Mouse (Mus musculus): ENCODE data around the gene Bckdhb. TPM values are rescaled to one million over a fixed set of nuclear protein-coding genes. Genes with fewer than 3 reads are reported as not detected.

Gene Bckdhb
- 57.7 and 61.7 TPM in 2 replicates for polyA plus RNA-seq (2012; rRNA removed)

DNA sequence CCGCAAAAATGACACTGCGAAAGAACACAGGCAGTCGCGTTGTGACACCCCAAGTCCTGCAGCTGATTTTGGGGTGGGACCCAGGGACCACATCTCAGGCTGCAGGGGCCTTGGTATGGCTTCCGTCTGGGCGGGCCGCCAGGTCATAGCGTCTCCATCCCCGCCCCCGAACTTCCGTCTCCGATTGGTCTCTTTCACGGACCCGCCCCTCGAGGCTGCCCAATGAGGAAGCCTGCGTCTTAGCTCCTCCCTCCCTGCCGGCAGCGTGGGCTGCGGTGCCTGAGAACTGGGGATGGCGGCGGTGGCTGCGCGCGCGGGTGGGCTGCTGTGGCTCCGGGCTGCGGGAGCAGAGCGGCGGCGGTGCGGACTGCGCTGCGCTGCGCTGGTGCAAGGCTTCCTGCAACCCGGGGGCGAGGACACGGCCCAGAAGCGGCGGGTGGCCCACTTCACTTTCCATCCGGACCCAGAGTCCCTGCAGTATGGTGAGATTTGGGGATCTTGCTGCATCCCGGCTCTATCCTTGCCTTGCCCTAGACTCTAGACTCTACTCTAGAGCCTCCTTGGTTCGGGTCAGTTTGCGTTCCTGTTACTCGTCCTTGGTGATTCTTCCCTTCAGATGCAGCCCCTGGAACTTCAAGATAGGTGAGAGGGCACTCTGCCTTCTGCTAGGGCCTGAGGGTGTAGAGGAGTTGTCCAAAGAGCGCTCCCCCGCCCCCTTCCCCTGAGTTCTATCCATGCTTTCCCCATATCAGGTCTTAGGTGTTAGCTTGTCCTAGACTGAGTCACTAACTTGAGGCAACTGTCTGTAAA lies at the start of gene Bckdhb:
TSS of gene Bckdhb (plus strand) at position 268 of the 810 bp plus-strand sequence.
- Histone ChIP-seq H3K4me3 (ENCODE audit: insufficient read depth, low read depth, low read length) (peak within 1 kb of the TSS; percentile 78), H3K27ac (ENCODE audit: insufficient read depth, low read depth, low read length) (peak within 1 kb of the TSS; percentile 77), H3K27me3 (replicated peaks; ENCODE audit: control insufficient read depth, insufficient read depth, low read length) (no peaks in the 10 kb centered on the region), H3K4me1 (ENCODE audit: control insufficient read depth, insufficient read depth, low read length) (no peaks in the 10 kb centered on the region), H3K36me3 (ENCODE audit: control insufficient read depth, insufficient read depth, low read length) (no peaks in the 10 kb centered on the region)
- peak; percentile 98 for DNase-seq
- TF ChIP-seq POLR2A (IDR thresholded peaks at IDR 0.05; ENCODE audit: low read depth, low read length) (peak; percentile 45), CTCF (conservative IDR thresholded peaks at IDR 0.05; ENCODE audit: insufficient read depth, insufficient read length, low read depth, low read length) (no peak)
- 1% methylated on average over 46 of the region's 46 CpGs for WGBS

DNA sequence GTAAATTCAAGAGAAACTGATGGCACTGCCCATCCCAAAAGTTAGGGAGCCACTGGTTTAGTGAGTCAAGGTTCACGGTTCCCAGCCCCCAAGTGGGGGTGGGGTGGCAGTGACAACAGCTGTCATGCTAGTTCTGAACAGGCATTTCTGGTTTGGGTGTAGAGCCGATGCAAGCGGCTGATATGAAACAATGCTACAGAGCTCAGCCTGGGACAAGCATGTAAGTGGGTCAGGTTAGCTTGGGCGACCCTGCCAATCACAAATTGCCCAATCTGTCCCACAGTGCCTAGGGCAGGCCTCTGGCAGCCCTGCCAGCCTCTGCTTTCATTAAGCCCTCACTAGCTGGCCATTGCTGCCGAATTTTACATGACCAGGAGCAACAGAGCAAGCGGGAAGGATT lies 42.8 kb upstream of the Bckdhb start:
- 90% methylated on average over 6 of the region's 6 CpGs for WGBS
- no peak overlapping the region for H3K27ac ChIP-seq (ENCODE audit: insufficient read depth, low read depth, low read length)
- no peak for DNase-seq
- H3K4me3 ChIP-seq (ENCODE audit: insufficient read depth, low read depth, low read length) = no peak overlapping the region
- TF ChIP-seq POLR2A (IDR thresholded peaks at IDR 0.05; ENCODE audit: low read depth, low read length) (no peak), CTCF (conservative IDR thresholded peaks at IDR 0.05; ENCODE audit: insufficient read depth, insufficient read length, low read depth, low read length) (no peak)
- no peaks in the 10 kb centered on the region for H3K27me3 ChIP-seq (replicated peaks; ENCODE audit: control insufficient read depth, insufficient read depth, low read length)
- H3K36me3 ChIP-seq (ENCODE audit: control insufficient read depth, insufficient read depth, low read length) = no peaks in the 10 kb centered on the region
- no peaks in the 10 kb centered on the region for H3K4me1 ChIP-seq (ENCODE audit: control insufficient read depth, insufficient read depth, low read length)

DNA sequence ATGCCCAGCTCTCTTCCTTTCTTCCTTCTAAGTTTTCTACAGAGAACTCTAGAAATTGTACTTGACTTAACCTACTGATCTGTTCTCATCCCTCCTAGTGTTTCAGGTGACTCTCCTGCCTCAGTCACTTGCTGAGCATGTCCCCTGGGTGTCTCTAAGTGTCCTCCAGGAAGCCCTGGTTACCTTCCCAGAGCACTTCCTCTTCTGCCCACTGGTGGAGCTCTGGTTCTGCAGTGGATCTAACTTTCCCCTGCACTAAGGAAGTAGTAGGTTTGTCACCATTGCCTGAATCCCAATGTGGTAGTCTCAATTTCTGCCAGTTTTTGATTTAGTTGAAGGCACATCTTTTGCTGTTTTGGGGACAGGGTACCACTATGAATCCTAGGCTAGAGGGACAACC lies 38.8 kb upstream of the Bckdhb start:
- no peak for DNase-seq
- Histone ChIP-seq H3K4me1 (ENCODE audit: control insufficient read depth, insufficient read depth, low read length) (no peaks in the 10 kb centered on the region), H3K27ac (ENCODE audit: insufficient read depth, low read depth, low read length) (no peak overlapping the region), H3K27me3 (replicated peaks; ENCODE audit: control insufficient read depth, insufficient read depth, low read length) (no peaks in the 10 kb centered on the region), H3K36me3 (ENCODE audit: control insufficient read depth, insufficient read depth, low read length) (no peaks in the 10 kb centered on the region), H3K4me3 (ENCODE audit: insufficient read depth, low read depth, low read length) (no peak overlapping the region)
- 0 out of 2 replicates have a peak, but pooled peaks have one; percentile 4 for TF ChIP-seq CTCF (conservative IDR thresholded peaks at IDR 0.05; ENCODE audit: insufficient read depth, insufficient read length, low read depth, low read length)
- TF ChIP-seq POLR2A (IDR thresholded peaks at IDR 0.05; ENCODE audit: low read depth, low read length) = no peak

DNA sequence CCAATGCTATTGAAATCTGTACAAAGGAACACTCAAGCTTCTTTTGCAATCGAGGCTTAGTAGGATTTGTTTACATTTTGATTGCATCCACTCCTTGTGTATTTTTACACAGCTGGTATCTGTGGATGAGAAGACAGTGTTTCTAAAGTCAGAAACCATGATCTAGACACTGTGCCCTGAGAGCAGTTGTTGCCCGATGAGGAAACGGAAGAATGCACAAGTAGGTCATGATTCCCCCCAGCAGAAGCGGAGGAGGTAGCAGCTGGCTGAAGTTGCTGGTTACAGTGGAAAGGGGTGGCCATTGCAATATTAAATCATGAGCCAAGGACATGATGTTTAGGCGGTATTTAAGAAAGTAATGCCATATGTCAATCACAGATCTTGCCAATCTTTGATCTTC lies 36.7 kb upstream of the Bckdhb start:
- no peaks in the 10 kb centered on the region for H3K36me3 ChIP-seq (ENCODE audit: control insufficient read depth, insufficient read depth, low read length)
- H3K27ac ChIP-seq (ENCODE audit: insufficient read depth, low read depth, low read length) = no peak overlapping the region
- DNase-seq = no peak
- H3K4me1 ChIP-seq (ENCODE audit: control insufficient read depth, insufficient read depth, low read length) = no peaks in the 10 kb centered on the region
- H3K4me3 ChIP-seq (ENCODE audit: insufficient read depth, low read depth, low read length) = no peak overlapping the region
- no peaks in the 10 kb centered on the region for H3K27me3 ChIP-seq (replicated peaks; ENCODE audit: control insufficient read depth, insufficient read depth, low read length)
- TF ChIP-seq CTCF (conservative IDR thresholded peaks at IDR 0.05; ENCODE audit: insufficient read depth, insufficient read length, low read depth, low read length) (no peak), POLR2A (IDR thresholded peaks at IDR 0.05; ENCODE audit: low read depth, low read length) (no peak)
- 53% methylated on average over 5 of the region's 5 CpGs for WGBS

DNA sequence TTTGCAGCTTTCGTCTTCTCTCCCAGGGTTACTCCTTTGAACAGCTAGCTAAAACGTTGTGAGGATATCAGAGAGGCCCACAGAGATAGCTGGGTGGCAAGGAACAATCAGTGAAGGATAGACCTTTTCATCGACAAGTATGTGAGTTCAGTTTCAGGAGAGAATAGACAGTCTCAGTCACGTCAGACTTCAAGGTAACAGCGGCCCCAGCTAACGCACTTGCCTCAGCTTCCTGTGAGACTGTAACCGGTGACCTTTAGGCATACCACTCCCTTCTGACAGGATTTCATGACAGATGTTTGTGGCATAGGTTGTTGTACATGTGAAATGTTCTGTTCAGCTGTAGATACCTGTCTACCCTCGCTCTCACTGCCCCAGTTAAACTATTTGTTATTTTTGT lies 31.9 kb upstream of the Bckdhb start:
- TF ChIP-seq CTCF (conservative IDR thresholded peaks at IDR 0.05; ENCODE audit: insufficient read depth, insufficient read length, low read depth, low read length) (no peak), POLR2A (IDR thresholded peaks at IDR 0.05; ENCODE audit: low read depth, low read length) (no peak)
- no peak overlapping the region for H3K27ac ChIP-seq (ENCODE audit: insufficient read depth, low read depth, low read length)
- WGBS = 74% methylated on average over 8 of the region's 8 CpGs
- H3K36me3 ChIP-seq (ENCODE audit: control insufficient read depth, insufficient read depth, low read length) = no peaks in the 10 kb centered on the region
- H3K4me3 ChIP-seq (ENCODE audit: insufficient read depth, low read depth, low read length) = no peak overlapping the region
- DNase-seq = no peak
- H3K27me3 ChIP-seq (replicated peaks; ENCODE audit: control insufficient read depth, insufficient read depth, low read length) = no peaks in the 10 kb centered on the region
- H3K4me1 ChIP-seq (ENCODE audit: control insufficient read depth, insufficient read depth, low read length) = no peaks in the 10 kb centered on the region

DNA sequence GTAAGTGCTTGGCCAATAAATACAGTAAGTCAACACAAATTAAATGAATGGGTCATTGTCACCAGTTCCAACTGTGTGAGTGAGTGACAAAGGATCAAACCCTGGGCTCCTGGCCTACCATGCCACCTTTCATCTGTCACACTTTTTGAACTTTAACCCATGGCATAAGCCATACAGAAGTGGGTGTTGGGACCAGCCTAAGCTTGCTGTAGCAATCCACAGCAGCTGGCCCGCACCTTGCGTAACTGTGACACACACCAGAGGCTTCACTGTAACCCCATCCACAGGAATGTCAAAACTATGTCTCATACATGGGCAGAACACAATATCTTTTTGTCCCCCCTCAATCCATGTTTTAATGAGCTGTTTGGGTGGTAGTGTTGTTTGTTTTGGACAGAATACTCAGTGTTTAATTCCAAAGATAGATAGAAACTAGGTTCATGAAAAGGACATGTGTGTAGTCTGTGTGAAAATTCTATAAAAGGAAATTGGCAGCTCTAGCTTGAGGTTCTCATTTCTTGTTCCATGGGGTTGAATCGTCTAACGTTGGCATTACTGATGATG lies 31.1 kb upstream of the Bckdhb start:
- no peak for DNase-seq
- Histone ChIP-seq H3K4me3 (ENCODE audit: insufficient read depth, low read depth, low read length) (no peak overlapping the region), H3K27me3 (replicated peaks; ENCODE audit: control insufficient read depth, insufficient read depth, low read length) (no peaks in the 10 kb centered on the region), H3K36me3 (ENCODE audit: control insufficient read depth, insufficient read depth, low read length) (no peaks in the 10 kb centered on the region), H3K4me1 (ENCODE audit: control insufficient read depth, insufficient read depth, low read length) (no peaks in the 10 kb centered on the region), H3K27ac (ENCODE audit: insufficient read depth, low read depth, low read length) (no peak overlapping the region)
- WGBS = 80% methylated on average over 4 of the region's 4 CpGs
- no peak for TF ChIP-seq CTCF (conservative IDR thresholded peaks at IDR 0.05; ENCODE audit: insufficient read depth, insufficient read length, low read depth, low read length)
- TF ChIP-seq POLR2A (IDR thresholded peaks at IDR 0.05; ENCODE audit: low read depth, low read length) = no peak

DNA sequence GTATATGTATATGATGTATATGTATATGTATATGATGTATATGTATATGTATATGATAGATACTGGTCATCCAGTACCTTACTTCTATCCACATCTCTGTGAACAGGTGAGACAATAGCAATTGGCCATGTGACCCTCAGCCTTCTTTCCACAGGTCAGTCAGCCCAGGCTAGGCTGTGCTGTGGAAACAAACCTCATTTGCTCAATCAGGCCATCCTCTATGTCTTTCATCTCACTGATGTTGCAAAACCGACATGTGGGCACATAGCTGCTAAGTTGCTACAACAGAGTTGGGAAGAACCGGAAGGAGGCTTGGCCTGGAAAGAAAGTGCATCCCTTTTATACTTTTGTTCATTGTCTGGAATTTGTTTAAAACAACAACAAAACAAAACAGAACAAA lies 22.9 kb upstream of the Bckdhb start:
- no peak for DNase-seq
- Histone ChIP-seq H3K36me3 (ENCODE audit: control insufficient read depth, insufficient read depth, low read length) (no peaks in the 10 kb centered on the region), H3K27me3 (replicated peaks; ENCODE audit: control insufficient read depth, insufficient read depth, low read length) (no peaks in the 10 kb centered on the region), H3K4me3 (ENCODE audit: insufficient read depth, low read depth, low read length) (no peak overlapping the region), H3K27ac (ENCODE audit: insufficient read depth, low read depth, low read length) (no peak overlapping the region), H3K4me1 (ENCODE audit: control insufficient read depth, insufficient read depth, low read length) (no peaks in the 10 kb centered on the region)
- TF ChIP-seq CTCF (conservative IDR thresholded peaks at IDR 0.05; ENCODE audit: insufficient read depth, insufficient read length, low read depth, low read length) (no peak), POLR2A (IDR thresholded peaks at IDR 0.05; ENCODE audit: low read depth, low read length) (no peak)
- 91% methylated on average over 2 of the region's 2 CpGs for WGBS

Data from kidney, adult 2 months (tissue).